Mouse (Mus musculus): ENCODE results near the gene Pip4k2a. TPM values are rescaled to one million over a fixed set of nuclear protein-coding genes. Genes with fewer than 3 reads are reported as not detected.
A peak's percentile ranks its signal among the peaks of the same experiment; 100 is the strongest.

Pip4k2a gene
- polyA plus RNA-seq, 1 experiment from 2014 or later = 163 TPM

DNA sequence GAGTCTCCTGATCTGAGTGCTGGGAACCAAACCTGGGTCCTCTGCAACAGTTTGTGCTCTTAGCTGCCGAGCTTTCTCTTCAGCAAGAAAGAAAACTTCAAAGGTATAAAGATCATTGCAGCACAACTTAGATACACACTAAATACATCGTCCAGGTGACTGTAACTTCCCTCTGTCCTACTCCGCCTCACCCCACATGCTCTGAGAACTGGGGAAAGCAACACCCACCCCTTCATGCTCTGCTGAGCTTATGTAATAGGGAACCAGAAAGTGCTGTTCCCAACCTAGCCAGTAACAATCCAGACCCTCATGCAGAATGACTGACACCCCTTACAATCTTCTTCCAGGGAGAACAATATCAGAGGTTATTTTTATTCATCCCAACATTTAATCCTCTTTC is 41.5 kb downstream of the Pip4k2a start:
- H3K27ac ChIP-seq = no peak overlapping the region
- 79% methylated on average over 3 of the region's 3 CpGs for WGBS (ENCODE audit: missing documents)
- H3K4me3 ChIP-seq (ENCODE audit: inconsistent target) = no peak overlapping the region
- peaks cover 96% of the 10 kb centered on the region for H3K79me2 ChIP-seq (ENCODE audit: inconsistent target)
- H3K36me3 ChIP-seq (ENCODE audit: inconsistent target) = no peaks in the 10 kb centered on the region

DNA sequence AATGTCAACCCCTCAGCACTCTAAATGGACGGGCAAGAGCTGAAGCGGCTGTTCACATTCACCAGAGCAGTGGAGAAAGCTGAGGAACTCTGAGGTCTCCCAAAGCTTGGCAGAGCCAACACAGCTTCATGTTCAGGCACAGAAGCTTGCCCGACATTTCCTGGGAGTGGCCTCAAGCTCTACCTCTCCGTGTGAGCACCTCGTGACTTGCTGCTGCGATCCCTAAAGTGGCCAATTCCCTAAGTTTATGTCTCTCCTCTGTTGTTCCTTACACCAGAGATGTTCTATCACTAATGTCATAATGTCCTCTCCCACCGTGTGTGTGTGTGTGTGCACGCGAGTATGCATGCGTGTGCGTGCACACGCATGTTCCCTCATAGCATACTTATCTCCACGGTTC is 42.3 kb downstream of the Pip4k2a start:
- WGBS (ENCODE audit: missing documents) = 52% methylated on average over 13 of the region's 13 CpGs
- Histone ChIP-seq H3K27ac (no peak overlapping the region), H3K36me3 (ENCODE audit: inconsistent target) (no peaks in the 10 kb centered on the region), H3K4me3 (ENCODE audit: inconsistent target) (no peak overlapping the region), H3K79me2 (ENCODE audit: inconsistent target) (peaks cover 96% of the 10 kb centered on the region)

- Histone ChIP-seq H3K27ac (no peak overlapping the region), H3K36me3 (ENCODE audit: inconsistent target) (no peaks in the 10 kb centered on the region), H3K4me3 (ENCODE audit: inconsistent target) (no peak overlapping the region), H3K79me2 (ENCODE audit: inconsistent target) (peaks cover 96% of the 10 kb centered on the region)
- WGBS (ENCODE audit: missing documents) = 69% methylated on average over 4 of the region's 4 CpGs
Measured at GRCm38 (mm10) chr2:18955022-18955421, 42.9 kb downstream of the Pip4k2a start.

DNA sequence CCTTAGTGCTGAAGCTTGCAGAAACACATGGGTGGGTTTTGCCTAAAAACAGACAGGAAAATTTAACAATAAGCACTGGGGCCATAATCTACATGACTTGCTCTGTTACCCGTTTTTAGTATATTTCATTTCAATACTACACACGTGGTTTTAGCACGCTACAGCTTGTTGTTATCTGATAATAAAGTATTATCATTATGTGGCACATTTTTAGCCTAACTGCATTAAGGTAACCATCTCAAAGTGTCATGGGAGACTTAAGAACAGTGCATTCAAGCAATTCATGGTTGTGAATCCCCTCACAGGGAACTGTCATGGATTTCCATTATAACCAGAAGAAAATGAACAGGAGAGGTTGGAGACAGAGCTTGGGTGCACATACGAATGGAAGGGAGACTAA is 43.5 kb downstream of the Pip4k2a start:
- Histone ChIP-seq H3K79me2 (ENCODE audit: inconsistent target) (peaks cover 96% of the 10 kb centered on the region), H3K36me3 (ENCODE audit: inconsistent target) (no peaks in the 10 kb centered on the region), H3K27ac (no peak overlapping the region), H3K4me3 (ENCODE audit: inconsistent target) (no peak overlapping the region)
- 76% methylated on average over 4 of the region's 4 CpGs for WGBS (ENCODE audit: missing documents)

DNA sequence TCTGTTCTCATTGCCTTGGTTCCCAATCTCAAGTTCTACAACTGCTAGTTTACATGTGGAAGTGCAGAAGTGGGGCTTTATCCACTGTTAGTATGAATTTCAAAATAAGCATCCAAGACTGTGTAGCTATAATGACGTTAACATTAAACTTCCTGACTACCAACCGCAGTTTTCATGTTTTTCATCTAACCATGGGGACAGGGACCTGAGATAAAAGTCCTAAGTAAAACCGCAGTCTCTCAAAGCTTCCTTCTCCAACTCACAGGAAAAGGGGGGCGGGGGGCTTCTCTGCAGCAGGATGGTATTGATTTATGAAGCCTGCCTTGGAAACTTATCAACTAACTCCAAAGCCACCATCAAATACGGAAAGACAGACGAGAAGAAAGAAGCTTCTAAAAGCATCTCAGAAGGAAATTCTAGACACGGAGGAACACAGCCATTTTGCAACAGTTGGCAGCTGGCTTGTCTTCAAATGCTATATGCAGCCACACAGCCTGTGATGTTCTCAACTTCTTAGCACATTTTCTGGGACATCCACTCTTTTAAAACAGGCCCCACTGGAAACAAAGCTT is 45.7 kb downstream of the Pip4k2a start:
- Histone ChIP-seq H3K27ac (peak overlapping the region; percentile 49), H3K4me3 (ENCODE audit: inconsistent target) (no peak overlapping the region; the same call in 1 of the 2 replicates), H3K79me2 (ENCODE audit: inconsistent target) (peaks cover 96% of the 10 kb centered on the region), H3K36me3 (ENCODE audit: inconsistent target) (no peaks in the 10 kb centered on the region)
- 2% methylated on average over 6 of the region's 7 CpGs for WGBS (ENCODE audit: missing documents)

DNA sequence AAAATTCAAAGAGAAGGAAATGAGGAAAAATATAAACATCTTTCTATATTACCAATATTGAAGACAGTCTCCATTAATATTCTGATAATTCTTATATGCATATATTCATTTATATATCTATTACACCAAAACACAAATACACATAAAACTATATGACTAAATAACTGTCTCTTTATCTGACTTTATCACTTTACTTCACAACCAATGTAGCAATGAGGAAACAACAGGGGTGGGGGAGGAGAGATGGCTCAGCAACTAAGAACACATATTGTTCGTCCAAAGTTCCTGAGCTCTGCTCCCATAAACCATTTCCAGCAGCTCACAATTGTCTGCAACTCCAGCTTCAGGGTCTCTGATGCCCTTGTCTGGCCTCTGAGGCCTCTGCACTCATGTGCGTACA is 47.2 kb downstream of the Pip4k2a start:
- H3K36me3 ChIP-seq (ENCODE audit: inconsistent target) = no peaks in the 10 kb centered on the region
- WGBS (ENCODE audit: missing documents) = 56% methylated on average over 2 of the region's 2 CpGs
- 0 out of 2 replicates have a peak overlapping the region, but pooled peaks have one; percentile 31 for H3K27ac ChIP-seq
- H3K4me3 ChIP-seq (ENCODE audit: inconsistent target) = no peak overlapping the region
- peaks cover 96% of the 10 kb centered on the region for H3K79me2 ChIP-seq (ENCODE audit: inconsistent target)

- no peak overlapping the region for H3K27ac ChIP-seq
- H3K79me2 ChIP-seq (ENCODE audit: inconsistent target) = peaks cover 96% of the 10 kb centered on the region
- H3K4me3 ChIP-seq (ENCODE audit: inconsistent target) = no peak overlapping the region
- WGBS (ENCODE audit: missing documents) = 73% methylated on average over 7 of the region's 7 CpGs
- no peaks in the 10 kb centered on the region for H3K36me3 ChIP-seq (ENCODE audit: inconsistent target)
Measured at GRCm38 (mm10) chr2:18948741-18949140, 49.2 kb downstream of the Pip4k2a start.

DNA sequence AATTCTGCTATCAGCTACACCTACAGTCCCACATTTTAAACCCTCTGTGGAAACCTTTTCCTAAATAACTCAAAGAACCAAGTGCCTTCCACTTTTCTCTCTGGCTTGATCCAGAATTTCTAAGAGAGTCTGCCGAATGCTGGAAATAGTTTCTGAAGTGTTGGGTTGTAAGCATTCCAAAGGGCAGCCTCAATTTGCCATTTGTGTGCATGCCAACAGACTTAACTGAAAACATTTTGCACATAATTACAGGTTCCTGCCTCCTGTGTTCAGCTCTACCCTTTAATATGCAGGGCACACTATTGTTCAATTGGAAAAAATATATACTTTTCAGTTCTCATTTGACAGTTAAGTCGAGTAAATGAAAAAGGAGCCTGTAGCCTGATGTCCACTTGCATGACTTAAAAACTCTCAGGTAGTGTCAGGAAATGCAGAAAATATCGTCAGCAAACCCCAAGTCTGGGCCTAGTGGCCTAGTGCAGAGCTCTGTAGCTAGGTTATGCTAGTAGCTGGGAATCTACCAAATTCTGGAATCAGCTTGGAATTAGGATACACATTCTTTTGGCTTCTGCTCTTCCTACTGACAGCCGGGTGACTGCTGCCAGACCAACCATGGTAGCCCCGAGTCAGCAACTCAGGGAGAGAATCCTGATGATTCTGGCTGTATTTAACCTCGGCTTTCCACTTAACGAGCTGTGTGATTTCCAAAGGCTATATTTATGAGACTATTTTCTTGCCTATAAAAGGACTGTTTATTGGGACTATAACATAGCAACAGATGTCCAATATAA is 50.1 kb downstream of the Pip4k2a start:
- Histone ChIP-seq H3K79me2 (ENCODE audit: inconsistent target) (peaks cover 96% of the 10 kb centered on the region), H3K36me3 (ENCODE audit: inconsistent target) (no peaks in the 10 kb centered on the region), H3K4me3 (ENCODE audit: inconsistent target) (no peak overlapping the region), H3K27ac (no peak overlapping the region)
- 91% methylated on average over 7 of the region's 7 CpGs for WGBS (ENCODE audit: missing documents)

DNA sequence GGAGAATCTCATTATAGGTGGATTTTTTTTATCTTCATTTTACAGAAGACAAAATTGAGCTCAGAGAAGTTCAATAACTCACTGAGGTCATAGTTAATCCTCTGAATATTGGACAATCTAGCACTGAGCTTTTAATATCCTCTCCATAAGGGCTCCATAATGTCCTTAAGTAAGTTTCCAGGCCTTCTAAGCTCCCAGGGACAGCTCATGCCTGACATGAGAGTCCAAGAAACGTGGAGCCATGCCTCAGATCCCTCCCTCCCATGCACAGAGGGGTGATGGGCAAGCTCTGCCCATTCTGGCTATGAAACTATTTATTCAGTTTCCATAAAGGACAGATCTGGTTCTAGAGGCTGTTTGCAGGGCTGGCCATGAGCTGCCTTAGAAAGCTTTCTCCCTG is 52.5 kb downstream of the Pip4k2a start:
- H3K27ac ChIP-seq = no peak overlapping the region
- H3K4me3 ChIP-seq (ENCODE audit: inconsistent target) = no peak overlapping the region
- 88% methylated on average over 1 of the region's 1 CpGs for WGBS (ENCODE audit: missing documents)

DNA sequence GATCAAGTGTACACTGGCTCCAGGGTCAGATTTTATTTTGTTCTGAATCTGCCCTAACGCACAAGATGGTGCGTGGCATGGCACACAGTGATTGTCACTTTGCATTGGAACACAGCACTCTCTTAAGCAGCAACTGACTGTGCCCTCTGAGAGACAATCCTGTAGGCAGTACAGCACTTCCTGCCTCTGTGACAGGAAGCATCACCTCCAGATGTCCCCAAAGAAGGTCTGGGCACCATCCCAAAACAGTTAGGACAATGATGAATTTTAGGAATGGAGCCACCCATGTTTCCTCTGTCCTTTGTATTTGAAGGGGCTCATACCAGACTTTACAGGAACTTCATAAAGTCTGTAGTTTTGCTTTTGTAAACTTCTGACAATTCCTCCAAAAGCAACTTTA is 54.0 kb downstream of the Pip4k2a start:
- WGBS (ENCODE audit: missing documents) = 64% methylated on average over 2 of the region's 2 CpGs
- H3K79me2 ChIP-seq (ENCODE audit: inconsistent target) = peaks cover 100% of the 10 kb centered on the region
- H3K27ac ChIP-seq = no peak overlapping the region
- H3K4me3 ChIP-seq (ENCODE audit: inconsistent target) = no peak overlapping the region
- H3K36me3 ChIP-seq (ENCODE audit: inconsistent target) = no peaks in the 10 kb centered on the region

More for the DNA sequence above, 52.5 kb downstream of the Pip4k2a start:
- peaks cover 100% of the 10 kb centered on the region for H3K79me2 ChIP-seq (ENCODE audit: inconsistent target)
- no peaks in the 10 kb centered on the region for H3K36me3 ChIP-seq (ENCODE audit: inconsistent target)

GRCm38 (mm10) chr2:18943366-18943765 is 54.6 kb downstream of the Pip4k2a start:
- Histone ChIP-seq H3K27ac (no peak overlapping the region), H3K79me2 (ENCODE audit: inconsistent target) (peaks cover 100% of the 10 kb centered on the region), H3K36me3 (ENCODE audit: inconsistent target) (no peaks in the 10 kb centered on the region), H3K4me3 (ENCODE audit: inconsistent target) (no peak overlapping the region)
- 55% methylated on average over 4 of the region's 4 CpGs for WGBS (ENCODE audit: missing documents)

DNA sequence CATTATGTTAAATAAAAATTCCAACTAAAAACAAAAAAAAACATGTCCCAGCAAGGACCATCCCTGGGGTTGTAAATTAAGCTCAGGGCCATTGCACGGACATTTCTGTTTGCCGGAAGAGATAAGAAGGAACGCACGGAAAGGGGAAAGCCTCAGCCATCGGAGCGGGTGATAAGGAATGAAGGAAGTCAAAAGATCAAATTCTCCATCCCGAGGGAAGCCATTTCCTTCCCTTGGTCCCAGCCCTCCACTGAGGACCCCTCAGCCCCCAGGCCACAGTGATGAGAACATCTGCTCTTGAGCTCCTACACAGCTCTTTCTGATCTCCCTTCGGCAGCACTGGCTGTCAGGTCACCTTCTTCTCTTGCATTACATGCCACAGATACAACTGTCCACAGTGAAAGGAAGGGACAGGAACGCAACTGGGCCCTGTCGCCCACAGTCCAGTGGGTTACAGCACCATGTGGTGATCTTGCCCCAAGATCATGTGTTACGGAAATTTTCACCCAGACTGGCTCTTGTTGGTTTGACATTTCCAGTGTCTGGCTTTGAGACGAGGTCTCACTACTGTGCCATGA is 57.1 kb downstream of the Pip4k2a start:
- peaks cover 100% of the 10 kb centered on the region for H3K79me2 ChIP-seq (ENCODE audit: inconsistent target)
- no peak overlapping the region for H3K4me3 ChIP-seq (ENCODE audit: inconsistent target)
- WGBS (ENCODE audit: missing documents) = 83% methylated on average over 12 of the region's 12 CpGs
- no peak overlapping the region for H3K27ac ChIP-seq
- H3K36me3 ChIP-seq (ENCODE audit: inconsistent target) = no peaks in the 10 kb centered on the region

GRCm38 (mm10) chr2:18938923-18939329 is 59.0 kb downstream of the Pip4k2a start:
- Histone ChIP-seq H3K27ac (peak overlapping the region; percentile 67), H3K79me2 (ENCODE audit: inconsistent target) (peaks cover 100% of the 10 kb centered on the region), H3K4me3 (ENCODE audit: inconsistent target) (no peak overlapping the region), H3K36me3 (ENCODE audit: inconsistent target) (peaks cover 3% of the 10 kb centered on the region; the same call in 1 of the 2 replicates)
- WGBS (ENCODE audit: missing documents) = 6% methylated on average over 8 of the region's 8 CpGs

- peaks cover 10% of the 10 kb centered on the region; the same call in 1 of the 2 replicates for H3K36me3 ChIP-seq (ENCODE audit: inconsistent target)
- H3K4me3 ChIP-seq (ENCODE audit: inconsistent target) = no peak overlapping the region
- H3K79me2 ChIP-seq (ENCODE audit: inconsistent target) = peaks cover 100% of the 10 kb centered on the region
- 71% methylated on average over 1 of the region's 1 CpGs for WGBS (ENCODE audit: missing documents)
- H3K27ac ChIP-seq = peak overlapping the region; percentile 67
Measured at GRCm38 (mm10) chr2:18938232-18938631, 59.7 kb downstream of the Pip4k2a start.

- peaks cover 10% of the 10 kb centered on the region; the same call in 1 of the 2 replicates for H3K36me3 ChIP-seq (ENCODE audit: inconsistent target)
- peak overlapping the region; percentile 67; the same call in 1 of the 2 replicates for H3K27ac ChIP-seq
- 40% methylated on average over 2 of the region's 2 CpGs for WGBS (ENCODE audit: missing documents)
- H3K79me2 ChIP-seq (ENCODE audit: inconsistent target) = peaks cover 100% of the 10 kb centered on the region
- no peak overlapping the region for H3K4me3 ChIP-seq (ENCODE audit: inconsistent target)
Measured at GRCm38 (mm10) chr2:18937611-18938010, 60.3 kb downstream of the Pip4k2a start.

All from macrophage (primary cell).